Mouse (Mus musculus) adrenal gland, postnatal 14 days (tissue): ENCODE measurements around the gene Exoc6b. TPM values are rescaled to one million over a fixed set of nuclear protein-coding genes. Genes with fewer than 3 reads are reported as not detected.

ENCODE experiments used
- DNase-seq: peaks from one replicate; pipeline ENCODE4 v3.0.0; 2021; ENCODE audit warnings: mixed read lengths
- total RNA-seq: library from RNA; stranded (reverse); gene quantifications from 2 replicates; pipeline ENCODE4 v1.2.3, GENCODE M21; 2021

The Exoc6b gene
- total RNA-seq, 1 experiment from 2014 or later = 31.3 TPM

DNA sequence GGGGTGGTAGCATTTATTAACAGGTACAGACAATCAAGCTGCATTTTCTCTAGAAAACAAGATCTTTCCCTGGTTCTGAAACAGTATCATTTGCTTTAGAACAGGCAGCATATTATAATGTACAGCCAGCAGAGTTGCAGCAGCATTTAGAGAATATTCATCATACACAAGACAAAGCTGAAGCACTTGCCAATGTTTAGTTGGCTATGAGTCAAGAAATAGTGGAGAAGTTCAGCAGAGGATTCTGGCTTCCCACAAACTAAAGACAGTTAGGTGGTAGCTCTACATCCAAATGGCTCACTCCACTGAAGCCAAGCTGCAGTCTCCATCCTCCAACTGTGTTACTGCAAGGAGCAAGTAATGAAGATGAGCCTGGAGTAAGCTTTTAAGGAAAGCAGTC is 342.4 kb downstream of the Exoc6b start:
- no peak for DNase-seq

DNA sequence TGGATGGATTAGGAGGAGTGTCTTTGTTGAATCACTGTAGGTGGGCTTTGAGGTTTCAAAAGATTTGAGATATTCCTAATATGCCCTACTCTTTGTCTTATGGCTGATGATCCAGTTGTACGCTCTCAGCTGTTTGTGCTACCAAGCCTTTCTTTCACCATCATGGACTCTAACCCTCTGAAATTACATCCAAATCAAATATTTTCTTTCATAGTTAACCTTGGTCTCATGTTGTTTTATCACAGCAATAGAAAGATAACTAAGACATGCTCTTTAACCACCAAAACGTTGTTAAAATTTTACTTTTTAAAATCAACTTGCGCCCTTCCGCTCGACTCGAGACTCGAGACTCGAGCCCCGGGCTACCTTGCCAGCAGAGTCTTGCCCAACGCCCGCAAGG is 356.1 kb downstream of the Exoc6b start:
- no peak for DNase-seq

DNA sequence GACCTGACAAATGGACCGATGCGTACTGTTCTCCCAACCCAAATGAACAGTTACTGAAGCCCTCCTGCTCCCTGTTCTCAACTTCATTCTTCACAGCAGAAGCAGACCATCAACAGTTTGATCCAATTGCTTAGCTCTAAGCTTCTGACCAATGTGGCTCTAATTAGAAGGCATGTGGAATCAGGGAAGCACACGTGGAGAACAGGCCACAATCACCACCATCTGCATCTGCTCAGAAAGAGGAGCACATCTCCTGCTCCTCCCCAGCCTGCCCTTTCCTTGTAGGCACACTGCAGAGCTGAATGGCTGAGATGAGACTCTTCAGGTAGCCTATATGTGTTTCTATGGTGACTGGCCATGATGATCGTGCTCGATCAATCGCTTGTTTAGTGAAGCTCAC is 358.5 kb downstream of the Exoc6b start:
- DNase-seq = no peak

DNA sequence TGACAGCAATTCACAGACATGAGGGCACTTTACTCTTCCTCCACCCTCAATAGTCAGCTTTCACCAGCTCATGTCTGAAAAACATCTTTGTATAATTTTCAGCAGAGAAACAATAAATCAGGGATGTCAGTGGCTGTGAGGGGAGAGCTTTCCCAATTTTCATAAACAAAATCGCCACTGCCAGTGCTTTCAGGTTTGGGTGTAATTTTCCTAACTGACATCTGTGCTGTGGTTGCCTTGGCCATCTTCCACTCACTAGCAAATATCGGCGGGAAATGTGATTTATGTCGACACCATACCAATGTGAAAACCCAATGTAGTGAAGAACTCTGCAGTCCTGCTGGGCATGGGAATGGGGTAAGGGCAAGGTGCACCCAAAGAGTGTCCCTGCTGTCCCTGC is 360.7 kb downstream of the Exoc6b start:
- DNase-seq = no peak

DNA sequence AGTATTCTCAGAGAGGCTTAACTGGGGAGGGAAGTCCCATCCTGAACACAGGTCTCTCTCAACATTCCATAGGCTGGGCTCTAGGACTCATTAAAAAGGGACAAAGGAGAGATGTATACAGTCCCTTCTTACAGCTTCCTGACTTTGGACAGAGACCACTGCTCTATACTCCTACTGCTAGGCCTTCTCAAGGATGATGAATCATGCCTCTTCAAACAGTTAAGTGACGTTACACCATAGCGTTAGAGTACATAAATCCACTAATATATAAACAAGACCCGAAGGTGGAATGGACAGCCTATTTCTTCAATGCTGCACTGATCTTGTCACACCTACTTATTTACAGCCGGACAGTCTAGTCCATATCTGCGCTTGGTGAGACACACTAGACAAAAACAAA is 369.7 kb downstream of the Exoc6b start:
- DNase-seq = no peak

DNA sequence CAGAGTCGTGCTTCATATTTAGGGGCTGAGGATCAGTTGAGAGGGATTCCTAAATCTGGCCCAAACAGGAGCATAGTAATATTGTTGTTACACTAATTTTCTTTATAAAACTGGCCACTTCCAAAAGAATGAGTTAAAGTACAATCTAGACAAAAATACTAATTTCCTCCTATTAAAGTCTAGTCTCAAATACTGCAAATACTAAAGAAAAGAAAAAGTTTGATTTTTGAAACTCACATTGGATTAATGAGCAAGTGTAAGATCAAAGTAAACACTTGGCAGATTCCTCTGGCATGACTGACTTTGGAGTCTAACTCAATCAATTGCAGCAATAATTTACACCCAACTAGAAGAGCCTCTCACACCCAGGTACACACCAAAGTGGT is 371.0 kb downstream of the Exoc6b start:
- DNase-seq = no peak

DNA sequence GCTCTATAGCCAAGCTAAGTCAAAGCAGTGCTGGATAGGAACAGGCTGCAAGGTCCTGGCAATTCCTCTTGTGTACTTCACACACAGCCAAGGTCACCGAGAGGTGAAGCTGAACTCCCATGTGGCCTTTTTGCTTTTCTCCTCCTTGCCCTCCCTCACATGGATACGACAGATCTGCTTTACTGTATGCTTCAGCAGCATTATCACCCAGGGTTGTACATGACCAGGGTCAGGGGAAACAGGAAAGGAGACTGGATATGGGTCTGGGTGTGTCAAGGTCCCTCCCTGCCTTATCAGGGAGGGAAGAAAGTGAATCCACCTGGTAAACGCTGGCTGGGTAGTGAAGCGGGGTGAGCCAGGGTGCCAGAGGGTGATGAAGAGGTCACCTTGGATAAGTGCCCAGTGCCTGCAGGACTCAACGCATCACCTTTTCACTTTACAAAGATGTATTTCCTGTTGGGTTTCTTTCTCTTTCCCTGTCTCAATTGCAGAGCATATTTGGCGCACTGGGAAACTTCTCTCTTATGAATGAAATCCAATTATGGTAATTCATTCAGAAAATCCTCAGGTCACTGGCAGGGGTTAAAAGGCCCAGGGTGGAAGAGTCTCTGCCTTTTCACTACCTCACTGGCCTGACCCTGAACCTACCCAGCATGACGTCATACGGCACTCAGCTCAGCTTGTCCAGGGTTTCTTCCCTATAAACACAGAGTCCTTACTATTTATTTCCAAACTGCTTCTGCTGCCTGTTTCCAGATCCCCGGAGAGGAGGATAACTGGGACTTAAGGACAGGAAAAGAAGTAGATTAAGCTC is 371.6 kb downstream of the Exoc6b start:
- peak; percentile 63 for DNase-seq

DNA sequence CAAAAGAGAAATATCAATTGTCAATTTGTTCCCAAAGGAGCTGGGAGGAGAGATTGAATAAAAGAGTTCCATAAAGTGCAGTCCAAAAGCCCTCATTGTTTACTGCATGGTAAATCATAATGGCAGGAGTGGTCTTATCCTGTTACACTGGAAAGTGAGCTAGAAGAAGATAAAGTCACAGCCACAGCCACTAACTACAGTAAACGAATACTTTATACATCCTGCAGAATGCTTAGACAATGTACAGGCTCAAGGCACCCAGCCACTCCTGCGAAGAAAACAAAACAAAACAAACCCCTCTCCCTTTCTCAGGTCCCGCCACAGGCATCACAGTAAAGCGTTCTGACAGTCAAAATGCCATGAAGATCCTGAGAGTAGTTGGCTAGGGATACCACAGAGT is 375.5 kb downstream of the Exoc6b start:
- DNase-seq = no peak

DNA sequence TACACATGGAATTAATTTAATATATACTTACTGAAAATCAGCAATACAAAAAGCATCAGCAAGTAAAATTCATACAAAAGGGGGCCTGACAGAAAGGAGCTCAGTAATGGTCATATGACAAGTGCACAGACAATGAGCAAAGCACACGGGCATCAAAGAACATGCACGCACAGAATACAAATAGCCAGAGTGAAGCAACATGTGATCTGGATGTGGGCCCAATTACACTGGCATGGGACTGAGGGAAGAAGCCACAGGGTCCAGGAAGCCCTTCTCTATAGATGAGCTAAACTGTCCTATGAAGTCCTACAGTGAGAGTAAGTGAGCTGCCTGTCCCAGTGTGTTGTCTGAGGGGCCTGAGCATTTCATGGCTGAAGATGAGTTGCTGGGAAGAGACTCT is 376.1 kb downstream of the Exoc6b start:
- no peak for DNase-seq

DNA sequence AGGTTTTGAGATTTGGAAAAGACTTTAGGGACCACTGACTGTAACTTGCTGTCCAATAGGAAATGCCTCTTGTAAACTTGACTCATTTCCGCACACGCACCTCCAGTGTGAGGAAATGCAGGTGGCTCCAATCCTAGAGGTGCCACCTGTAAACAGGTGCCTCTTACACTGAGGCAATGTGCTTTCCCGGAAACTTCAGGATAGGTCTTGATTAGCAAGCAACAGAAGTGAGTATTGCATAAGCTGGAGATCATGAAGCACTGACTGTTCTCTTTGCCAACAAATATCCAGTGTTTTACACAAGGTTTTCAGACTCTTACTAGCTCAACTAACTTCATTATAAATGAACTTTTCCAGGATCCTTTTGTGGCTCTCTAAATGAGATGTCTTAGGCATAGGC is 377.4 kb downstream of the Exoc6b start:
- DNase-seq = no peak

DNA sequence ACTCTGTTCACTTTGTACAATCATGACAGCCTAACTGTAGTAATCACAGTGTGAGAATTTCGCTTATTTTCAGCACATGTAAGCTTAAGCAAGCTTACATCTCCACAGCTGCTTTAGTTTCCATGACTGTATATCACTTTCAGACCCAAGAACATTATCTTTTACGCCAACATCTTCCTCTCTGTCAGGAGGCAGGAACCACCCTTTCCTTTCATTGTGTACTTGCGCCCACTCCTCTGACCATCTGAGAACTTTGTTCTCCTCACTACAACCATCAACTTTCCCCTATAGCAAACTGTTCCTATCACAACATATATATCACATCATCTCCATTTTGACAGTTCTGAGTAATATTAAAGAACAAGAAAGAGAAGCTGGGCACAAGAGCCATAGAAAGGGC is 391.5 kb downstream of the Exoc6b start:
- no peak for DNase-seq

DNA sequence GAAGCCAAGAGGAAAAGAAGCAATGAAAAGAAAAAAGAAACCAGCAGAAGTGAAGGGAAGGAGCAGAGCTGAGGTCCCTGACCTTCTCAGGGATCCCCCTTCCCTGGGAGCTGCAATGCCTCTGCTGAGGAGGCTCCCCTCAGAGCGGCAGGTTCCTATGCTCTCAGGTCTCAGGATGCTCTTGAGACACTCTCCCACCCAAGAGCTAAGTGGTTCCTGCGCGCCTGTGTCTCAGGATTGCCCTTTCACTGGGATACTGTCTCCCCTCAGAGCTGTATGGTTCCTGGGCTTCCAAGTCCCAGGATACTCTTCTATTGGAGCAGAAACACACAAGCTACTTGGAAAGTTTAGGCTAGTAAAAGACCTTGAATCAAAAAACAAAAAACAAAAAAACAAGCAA is 394.4 kb downstream of the Exoc6b start:
- no peak for DNase-seq

DNA sequence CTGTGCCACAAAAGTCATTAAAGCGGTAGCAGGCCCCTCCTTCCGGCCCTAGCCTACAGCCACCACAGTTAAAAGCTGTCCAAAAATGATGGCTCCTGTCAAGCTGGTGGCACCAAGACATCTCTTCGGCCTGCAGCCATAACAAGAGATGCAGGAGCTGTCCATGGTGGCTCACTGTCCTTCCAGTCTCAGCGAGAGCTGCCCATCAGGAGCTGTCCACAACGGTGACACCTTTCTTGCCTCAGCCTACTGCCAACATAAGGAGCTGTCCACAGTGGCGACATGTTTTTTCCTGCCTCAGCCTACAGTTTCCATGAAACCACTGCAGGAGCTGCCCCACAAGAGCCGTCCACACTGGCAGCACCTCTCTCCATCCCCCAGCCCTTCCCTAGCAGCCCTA is 395.2 kb downstream of the Exoc6b start:
- DNase-seq = peak; percentile 38

DNA sequence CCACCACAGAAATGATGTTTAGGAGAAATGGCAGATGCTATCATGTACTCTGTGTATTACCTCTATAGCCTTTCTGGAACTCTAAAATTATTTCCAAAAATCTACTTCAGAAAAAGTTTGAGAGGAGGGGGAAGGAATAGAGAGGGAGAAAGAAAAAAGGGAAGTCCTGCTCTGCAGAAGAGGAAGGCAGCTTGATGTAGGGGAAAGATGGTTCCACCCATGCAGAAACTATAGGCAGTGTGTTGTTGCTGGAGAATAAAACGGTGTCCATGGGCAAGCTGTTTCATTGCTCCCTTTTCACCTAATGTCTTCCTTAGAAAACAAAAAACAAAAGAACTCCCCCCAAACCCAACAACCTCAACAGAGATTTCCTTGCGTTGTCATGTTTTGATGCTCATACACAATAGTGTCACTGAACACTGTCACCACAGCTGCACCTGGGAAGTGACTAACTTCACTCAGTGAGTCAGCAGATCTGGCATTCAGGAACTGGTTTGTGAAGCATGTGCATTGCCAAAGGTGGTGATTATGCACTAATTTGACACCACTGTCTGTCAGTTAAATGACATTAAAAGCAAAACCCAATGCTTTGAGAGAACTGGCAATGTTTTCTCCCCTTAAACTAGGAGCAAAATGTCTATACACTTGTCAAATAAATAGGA is 407.7 kb downstream of the Exoc6b start:
- no peak for DNase-seq

DNA sequence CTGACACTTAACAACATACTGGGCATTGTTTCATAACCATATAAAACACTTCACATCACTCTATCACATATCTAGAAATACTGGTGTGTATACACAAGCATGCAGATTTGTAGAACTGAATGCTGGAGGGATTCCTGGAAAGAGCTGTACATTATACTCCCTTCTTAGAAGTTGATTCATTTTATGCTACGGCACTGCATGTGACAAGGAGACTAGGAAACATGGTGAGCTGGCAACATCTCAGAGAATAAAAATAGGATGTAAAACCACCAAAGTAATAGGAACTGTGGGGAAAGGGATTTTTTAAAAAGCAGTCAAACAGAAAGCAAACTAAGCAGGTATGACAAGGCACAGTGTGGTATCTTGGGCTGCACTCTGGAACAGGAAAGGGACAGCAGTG is 408.3 kb downstream of the Exoc6b start:
- DNase-seq = no peak

DNA sequence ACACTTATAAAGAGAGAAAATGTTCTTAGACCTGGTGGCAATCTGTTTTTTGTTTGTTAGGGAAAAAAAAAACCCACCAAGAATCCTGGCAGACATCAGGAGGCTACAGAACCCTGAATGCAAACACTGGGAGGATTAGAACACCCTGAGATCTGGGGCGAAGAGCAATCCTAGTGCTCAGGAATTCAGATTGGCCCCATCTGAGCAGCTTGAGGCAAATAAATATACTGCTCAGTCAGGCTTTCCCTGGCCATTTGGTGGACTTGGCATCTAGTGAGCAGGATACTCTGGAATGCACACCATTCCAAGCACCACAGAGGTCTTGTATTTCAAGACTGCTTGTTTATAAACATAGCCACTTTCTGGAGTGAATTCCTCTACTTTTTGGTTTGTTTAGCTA is 412.2 kb downstream of the Exoc6b start:
- no peak for DNase-seq

DNA sequence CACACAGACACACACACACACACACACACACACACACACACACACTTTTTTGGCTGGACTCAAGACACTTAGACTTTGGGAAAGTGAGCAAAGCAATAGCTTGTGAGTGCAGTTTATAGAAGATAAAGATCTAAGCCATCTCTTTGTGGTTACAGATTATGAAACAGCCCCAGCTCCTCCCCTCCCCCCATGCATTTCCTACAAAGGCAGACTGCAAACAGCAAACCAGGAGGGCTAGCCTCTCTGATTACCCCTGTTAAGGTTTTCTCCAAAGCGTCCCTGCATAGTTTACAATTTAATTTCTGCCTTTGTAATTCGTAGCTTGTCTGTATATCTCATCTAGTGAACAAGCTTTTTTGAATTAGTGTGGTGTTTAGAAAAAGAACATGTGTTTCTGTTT is 412.6 kb downstream of the Exoc6b start:
- peak; percentile 33 for DNase-seq

DNA sequence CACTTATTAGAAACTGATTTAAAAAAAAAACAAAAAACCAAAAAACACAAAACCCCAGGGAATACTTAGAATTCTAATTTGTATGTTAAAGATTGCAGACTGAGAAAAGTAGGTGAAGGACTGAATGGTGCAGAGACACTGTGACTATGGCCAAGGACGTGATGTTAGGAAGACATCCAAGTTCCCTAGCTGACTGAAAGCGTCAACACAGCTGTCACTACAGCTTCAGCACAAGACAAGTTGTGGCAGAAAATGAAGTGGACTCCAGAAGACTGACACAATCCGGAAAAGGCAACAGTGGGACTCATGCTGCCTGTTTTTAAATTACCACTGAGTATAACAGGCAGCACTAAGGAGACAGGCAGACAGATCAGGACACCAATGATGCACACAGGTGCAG is 417.4 kb downstream of the Exoc6b start:
- DNase-seq = peak; percentile 11

DNA sequence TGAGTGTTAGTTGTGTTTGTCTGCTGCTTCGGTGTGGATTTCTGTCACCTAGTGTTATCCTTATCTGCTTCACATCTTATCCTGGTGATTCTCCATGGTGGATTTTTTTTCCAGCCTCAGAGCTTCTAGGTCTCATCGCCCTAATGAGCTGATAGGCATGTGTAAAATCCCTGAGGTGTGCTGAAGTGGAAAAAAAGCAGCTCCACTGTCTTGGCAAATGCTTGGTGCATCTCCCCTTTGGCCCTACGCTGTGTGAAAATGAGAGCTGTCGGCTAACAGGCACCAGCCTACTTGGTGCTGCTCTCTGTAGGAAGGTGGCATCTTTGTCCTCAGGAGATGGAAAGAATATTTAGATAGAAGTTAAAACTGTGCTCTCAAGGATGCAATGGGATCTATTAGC is 422.1 kb downstream of the Exoc6b start:
- no peak for DNase-seq

DNA sequence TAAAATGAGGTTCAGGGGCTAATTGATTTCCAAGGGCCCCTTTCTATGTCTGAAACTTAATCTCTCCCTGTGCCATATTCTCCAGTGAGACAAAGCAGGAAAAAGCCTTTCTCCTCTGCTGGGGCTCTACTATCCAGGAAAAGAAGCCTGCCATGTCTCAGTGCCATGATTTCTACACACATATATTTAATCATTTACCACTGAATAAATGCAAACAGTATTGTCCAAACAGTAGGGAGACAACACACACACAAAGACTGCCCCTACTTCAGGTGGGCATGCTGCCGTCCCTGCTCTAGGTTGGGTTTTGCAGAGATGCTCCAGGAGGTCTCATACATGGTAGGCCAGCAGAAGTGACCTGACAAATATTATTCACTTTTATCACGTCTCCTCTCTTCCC is 422.6 kb downstream of the Exoc6b start:
- no peak for DNase-seq

DNA sequence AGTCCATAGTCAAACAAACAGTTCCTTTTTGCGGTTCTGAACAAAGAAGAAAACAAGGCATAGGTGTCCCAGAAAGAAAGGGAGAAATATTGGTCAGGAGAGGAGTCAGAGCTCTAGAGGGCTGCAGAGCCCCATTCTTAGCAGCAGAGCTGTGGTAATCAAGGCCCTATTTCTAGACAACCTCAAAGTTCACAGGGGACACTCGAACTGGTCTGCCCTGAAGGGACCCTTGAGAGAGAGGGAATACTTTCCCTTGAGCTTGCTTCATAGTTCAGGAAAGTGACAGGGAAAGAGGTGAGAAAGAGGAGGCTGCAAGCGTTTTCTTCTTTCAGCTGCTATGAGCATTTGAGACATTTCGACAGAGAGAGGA is 428.3 kb downstream of the Exoc6b start:
- DNase-seq = no peak

DNA sequence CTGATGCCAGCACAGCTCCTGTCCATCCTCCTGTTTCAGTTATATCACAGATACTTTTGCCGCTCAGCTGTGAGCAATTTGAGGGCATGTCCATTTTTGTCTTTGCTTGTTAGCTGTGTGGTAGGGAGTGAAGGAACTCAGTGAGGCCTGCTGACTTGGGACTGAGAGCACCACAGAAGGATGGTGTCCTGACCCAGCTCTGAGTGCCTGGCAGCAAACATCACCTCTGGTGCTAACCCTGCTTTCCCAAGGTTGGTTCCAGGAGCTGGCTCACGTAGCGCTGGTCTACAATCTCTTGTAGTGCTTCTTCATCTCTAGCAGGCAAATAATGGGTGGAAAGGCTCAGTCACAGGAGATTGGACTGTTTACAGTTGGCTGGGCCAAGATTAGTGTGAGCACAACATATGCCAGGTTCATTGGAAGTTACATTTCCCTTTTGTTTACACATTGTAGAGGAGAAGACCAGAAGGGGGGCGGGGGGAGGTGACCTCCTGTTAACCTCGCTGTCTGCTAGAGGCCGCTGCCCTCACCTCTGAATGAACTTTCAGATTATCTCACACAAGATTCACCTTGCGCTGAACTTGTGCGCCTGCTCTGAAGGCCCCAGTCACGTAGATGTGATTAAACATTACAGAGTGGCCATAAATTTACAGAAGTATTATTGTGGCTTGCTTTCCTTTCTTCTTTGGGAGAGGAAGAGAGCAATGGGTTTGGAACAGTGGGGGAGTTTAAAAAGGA is 428.8 kb downstream of the Exoc6b start:
- peak; percentile 49 for DNase-seq

DNA sequence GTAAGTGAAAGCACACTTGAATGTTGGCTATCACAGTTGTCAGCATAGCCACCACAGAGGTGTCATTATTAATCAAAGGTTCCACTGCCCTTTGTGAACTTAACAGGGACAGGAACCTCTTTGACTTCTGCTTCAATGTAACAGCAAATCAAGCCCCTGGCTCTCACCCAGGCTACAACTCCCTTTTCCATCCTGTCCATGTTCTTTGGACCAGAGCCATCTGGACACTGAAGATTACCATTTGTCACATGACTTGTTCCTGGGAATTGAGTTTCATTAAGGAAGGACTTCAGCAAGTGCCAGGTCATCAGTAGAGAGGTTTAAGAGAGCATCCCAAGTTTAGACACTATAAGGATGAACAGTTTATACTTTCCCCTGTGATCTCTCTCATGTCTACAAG is 431.1 kb downstream of the Exoc6b start:
- DNase-seq = peak; percentile 61

DNA sequence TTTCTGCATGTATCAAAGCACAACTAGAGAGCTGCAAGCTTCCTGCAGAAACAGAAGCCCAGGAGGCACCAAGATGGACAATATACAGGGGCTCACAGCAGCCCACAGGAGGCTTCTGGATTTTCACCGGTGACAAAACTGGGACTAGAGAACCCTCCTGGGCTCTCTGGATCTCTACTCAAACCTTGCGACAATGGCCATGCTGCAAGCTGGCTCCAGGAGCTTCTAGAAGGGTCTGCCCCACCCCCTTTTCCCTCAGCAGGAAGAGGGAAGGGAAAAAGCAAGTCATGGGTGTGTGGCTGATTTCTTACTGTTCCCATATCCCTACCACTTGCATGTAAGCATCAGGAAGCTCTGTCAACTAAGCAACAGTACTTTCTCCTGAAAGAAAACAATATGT is 437.7 kb downstream of the Exoc6b start:
- no peak for DNase-seq
